Mouse (Mus musculus): ENCODE measurements at regions not wholly inside any gene's neighbourhood (a gene's known extent, or its start where the extent isn't known, plus 50 kb on each side); places are given as distances from the start of the nearest gene placed in this dataset.

DNA sequence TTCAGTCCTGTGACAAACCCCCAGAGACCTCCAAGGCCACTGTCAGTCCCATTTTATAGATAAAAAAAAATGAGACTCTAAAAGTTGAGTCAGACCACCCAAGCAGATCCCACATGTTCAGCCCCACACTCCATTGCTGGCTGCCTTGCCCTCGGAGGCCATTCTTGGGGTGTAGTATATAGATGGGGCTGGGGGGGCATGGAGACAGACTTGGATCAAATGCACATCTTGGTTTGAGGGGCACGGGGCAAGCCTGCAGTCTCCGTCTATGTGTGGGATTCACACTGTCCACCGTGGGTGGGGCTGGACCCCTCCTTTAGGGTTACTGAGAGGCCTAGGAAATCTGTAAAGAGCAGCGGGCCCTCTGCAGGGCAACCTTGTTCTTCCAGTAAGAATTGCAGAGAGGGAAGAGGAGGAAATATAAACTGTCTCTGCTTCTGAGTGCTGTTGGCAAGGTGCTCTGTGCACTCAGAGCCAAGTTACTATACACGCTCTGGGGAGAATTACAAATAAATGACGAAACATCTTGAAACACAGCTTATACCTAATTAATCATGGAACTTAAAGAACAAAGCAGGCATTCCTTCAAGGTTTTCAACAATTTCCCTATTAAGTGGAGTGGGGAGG lies 184.4 kb upstream of the Habp2 start:
- DNase-seq (ENCODE audit: low spot score in 2 of 2), result no peak

DNA sequence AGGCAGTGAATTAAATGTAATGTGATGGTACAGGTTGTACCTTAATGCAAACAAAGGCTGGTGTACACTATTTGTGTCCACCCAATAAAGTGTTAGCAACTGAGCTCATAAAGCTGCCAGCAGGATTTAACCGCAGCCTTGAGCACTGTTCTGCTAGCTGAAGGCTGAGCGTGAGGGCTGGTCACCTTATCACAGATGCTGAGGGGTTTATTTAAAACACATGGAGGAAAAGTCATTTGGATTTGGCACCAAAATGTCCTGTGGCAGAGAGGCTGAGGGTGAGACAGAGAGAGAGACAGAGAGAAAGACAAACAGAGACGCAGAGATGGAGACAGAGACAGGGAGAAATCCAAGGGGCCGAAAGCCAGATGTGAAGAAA lies 181.9 kb upstream of the Habp2 start:
- no peak for DNase-seq (ENCODE audit: low spot score in 2 of 2)

DNA sequence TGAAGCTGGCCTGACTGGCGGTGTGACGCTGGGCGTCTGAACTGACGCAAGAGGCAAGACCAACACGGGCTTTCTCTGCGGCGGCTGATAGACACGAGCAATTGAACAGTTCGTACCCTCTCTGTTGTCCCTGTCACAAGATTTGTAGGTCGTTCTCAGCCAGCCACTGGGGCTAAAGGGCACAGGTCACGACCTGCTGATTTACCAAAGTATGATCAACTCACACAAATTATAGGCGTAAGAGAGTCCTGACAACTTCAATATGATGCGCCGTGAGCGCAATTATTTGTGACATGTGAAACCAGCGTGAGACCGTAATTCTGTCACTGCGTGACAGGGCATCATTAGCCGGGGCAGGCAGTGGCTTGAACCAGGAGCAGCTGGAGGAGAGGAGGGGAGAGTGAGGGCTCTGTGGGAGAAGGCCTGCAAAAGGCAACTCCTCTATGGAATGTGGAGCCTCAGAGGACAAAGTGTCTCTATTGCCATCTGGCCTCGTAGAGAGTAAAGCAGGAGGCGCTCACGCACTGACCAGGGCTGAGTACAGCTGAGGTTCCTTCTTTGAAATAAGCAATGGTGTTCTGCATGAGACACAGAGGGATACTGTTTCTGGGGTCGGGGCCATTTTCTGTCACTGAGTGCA lies 181.4 kb upstream of the Habp2 start:
- DNase-seq (ENCODE audit: low spot score in 2 of 2), result no peak

DNA sequence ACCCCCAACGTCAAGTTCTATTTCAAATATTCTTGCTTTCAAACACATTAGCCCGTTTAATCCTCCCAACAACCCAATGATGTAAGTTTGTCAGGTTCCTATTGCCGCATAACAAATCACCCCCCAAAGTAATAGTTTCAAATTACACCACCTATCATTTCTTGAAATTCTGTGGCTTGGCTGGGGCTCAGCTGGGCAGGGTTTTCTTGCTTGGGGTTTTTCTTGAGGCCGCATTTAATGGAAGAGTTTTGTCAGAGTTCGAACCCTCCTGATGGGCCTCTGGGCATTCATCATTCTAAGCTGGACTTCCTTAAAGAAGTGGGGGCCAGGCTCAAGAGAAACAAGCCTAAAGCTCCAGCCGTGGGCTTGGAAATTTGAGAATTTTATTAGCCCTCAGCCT lies 178.1 kb upstream of the Habp2 start:
- no peak for DNase-seq (ENCODE audit: low spot score in 2 of 2)

DNA sequence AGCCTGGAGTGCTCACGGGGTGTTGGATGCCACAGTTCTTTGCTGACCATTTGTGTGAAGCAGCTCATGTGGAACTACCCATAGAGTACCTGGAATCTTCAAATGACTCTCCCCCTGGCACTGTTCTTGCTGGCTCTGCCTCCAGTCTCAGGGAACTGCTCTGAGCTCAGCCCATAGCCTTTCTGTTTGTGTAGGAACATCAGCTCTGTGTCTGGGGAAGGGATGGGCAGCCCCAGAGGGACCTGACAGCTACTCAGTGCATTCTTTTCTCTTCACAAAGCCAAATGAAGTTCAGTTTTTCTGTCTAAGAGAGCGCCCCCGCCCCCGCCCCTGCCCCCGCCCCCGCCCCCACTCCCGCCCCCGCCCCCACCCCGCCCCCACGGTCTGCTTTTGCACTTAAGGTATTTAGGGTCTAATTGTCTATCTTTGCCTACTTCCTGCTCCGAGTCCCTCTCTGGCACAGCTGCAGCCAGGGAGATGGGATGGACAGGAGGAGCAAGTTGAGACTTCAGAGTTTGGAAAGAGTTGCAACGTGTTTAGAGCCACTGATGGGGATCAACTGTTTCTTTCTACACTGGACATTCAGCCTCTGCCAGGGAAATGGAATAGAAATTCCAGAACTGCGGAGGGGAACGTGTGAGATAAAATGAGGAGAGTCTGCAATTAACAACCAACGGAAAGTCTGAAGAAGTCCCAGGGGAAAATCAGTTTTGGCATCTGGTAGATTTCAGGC lies 171.2 kb upstream of the Habp2 start:
- no peak for DNase-seq (ENCODE audit: low spot score in 2 of 2)

DNA sequence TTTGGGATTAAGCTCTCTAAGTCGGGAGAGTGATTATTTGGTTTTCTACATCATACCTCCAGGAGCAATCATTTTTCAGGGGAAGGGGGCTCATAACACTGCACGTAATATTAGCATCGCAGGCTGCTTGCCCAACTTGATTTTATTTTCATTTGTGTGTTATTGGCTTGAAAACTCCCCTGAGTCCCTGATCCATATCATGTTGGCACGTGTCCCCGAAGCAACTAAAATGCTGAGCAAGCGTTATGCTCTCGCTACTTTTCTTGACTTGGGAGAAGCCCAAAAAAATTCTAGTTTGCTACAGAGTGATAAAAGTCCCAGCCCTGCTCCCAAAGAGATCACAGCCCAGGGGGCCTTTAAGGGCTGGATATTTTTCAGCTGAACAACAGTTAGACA lies 170.7 kb upstream of the Habp2 start:
- DNase-seq (ENCODE audit: low spot score in 2 of 2), result no peak

DNA sequence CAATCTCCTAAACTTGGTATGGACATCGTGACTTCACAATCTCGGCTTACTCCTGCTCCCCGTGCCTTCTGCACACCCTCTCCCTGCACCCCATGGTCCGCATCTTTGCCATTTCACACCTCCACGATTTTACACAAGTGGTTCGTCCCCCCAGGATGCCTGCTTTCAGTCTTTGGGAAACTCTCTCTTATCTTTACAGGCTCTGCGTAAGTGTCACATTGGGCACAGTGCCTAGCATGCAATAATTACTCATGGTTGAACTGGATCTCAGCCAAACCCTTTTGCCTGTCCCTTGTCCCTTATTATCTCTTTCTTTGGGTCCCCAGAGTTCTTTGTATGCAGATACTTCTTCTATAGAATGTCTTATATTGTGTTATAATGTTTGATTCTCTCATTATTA lies 166.2 kb upstream of the Habp2 start:
- DNase-seq (ENCODE audit: low spot score in 2 of 2), result no peak

DNA sequence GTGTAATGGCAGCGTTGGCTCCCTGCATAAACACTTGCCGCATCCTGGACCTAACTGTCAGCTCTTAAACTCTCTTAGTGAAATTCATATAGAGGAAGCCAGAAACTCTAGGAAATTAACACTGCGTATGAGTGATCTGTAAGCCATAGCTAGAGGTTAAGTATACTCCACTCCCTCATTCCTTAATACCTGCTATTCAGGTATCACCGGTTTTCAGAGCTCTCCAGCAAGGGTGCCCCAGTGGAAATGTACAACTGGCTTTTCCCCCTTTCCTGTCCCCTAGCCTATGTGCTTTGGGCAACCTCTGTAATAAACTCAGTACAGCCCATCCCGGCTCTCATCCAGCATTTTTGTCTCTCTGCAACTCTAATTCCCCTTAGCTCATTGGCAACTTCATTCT lies 164.8 kb upstream of the Habp2 start:
- no peak for DNase-seq (ENCODE audit: low spot score in 2 of 2)

DNA sequence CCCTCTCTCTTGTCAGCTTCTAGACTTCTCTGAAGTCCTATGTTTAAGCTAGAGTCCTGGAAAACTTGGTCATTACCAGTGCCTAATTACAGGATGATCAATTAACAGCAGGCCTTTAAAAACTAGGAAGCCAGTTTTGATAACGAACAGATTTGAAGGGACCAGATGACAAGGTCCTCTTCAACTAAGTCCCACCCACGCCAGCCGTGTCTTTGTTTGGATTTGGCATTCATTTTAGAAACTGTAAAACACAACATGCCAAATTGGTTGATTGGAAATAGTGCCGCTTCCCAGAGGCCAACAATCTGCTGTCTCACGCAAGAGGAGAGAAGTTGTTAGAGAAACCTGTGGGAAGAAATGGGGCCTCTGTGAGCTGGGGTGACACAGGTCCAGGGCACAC lies 155.4 kb upstream of the Habp2 start:
- no peak for DNase-seq (ENCODE audit: low spot score in 2 of 2)

DNA sequence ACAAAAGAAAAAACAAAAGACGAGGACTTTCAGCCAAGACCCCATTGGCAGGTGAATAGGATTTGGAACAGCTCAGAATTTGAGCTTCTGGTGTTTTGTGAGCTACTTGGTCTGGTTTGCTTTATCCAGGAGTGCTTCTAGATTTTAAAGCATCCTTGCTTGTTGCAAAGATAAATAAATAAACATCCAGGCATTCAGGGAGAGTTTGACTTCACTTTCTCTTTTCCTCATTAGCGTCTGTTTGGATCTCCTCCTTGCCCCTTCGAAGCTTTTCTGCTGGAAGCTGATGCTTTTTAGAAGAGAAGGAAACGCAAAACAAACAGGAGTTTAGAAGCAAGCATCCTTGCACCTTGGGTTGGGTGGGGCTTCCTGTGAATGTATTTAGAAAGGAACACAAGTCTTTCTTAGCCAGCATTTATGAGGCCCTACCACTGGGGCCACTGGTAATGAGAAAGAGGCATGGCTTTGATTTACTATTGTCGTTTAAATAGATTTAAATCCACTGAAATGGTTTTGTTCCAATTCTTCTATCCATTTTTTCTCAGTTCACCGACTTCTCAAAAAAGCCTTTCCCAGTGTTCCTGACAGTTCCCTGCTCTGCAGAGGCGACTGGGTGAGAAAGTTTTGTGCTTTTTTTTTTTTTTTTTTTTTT lies 153.9 kb upstream of the Habp2 start:
- DNase-seq (ENCODE audit: low spot score in 2 of 2), result no peak

DNA sequence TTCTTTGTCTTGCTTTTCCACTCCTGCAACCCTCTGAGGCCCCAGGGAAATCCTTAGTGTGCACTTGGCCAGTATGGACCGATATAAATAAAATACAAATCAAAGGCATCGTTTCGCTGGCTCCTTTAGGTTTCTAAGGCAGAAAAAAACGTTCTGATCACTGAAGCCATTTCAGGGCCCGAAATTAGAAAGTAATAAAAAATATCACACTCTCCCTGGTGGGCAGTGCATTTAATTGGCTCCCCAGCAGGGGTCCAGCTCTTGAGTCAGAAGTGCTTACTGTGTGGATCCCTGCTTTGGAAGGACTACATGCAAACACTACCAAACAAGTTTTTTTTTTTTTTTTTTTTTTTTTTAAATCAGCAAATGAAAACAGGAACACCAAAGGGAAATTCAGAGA lies 153.4 kb upstream of the Habp2 start:
- DNase-seq (ENCODE audit: low spot score in 2 of 2), result no peak

DNA sequence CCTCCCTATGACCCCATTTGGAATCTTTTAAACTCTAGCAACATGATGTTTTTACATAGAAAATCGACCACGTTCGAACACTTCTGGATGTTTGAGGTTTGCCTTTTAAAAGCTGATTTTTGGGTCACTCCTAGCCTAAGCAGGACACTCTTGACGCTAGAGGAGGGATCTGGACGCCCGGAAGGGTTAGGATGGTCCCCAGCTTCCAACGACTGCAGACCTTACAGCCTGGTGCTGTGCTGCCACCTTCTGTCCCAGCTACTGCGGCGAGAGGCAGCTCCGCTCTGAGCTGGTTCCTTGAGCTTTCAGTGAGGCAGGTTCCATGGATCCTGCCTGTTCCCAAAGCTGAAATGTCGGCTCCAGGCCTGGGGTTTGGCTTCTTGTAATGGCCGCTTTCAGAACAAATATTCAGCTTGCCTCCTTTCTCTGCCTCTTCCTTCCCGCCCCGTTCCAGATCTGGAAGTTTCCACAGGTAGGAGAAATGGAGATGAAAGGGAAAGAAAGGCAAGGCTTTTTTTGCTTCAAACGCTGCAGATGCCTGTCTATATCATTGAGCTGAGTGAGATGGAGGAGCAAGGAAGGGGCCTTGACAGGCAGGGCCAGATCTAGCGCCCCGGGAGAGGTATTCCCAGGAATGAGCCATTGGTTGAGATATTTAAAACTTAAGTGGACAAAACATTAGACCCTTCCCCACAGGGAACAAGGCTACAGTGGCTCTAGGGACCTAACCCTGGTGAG lies 152.7 kb upstream of the Habp2 start:
- DNase-seq (ENCODE audit: low spot score in 2 of 2), result no peak

DNA sequence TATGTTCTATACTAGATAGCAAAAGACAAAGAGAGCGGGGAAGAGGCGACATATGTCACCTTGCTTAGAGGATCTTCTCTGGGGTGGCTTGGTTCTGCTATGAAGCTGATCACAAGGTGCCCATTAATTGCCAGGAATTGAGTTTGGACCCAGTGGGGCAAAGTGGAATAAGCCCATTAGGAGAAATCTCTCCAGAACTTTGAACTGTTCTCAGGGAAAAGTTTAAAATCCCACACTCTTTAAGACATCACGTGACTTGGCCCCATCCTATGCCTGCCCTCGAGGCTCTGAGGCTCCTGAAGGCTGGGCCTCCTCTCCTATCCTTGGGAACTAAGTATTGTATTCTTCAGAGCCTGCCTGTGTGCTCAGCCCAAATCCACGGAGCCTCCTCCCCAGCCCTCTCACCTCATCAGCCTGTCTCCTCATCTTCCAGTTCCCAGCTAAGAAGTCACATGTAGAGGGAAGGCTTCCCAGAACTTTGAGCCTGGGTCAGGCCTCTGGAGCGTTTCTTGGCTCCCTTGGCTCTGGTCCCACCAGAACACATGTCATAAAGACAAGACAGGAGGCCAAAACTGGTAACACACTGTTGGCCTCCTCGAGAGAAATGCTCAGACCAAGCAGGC lies 151.5 kb upstream of the Habp2 start:
- DNase-seq (ENCODE audit: low spot score in 2 of 2), result no peak

DNA sequence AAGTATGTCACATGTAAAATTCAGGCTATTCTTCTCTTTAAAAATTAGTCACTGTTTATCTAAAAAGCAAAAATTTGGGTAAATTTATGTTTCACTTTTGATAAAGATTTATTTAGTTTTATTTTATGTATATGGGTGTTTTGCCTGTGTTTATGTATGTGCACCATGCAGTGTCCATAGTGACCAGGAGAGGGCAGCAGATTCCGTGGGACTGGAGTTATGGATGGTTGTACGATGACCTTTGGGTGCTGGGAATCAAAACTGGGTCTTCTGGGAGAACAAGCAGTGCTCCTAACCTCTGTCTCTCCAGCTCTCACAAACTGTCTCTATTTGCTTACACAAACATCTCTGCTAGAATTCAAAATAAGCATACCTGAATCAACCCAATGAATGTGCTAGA lies 146.4 kb upstream of the Habp2 start:
- DNase-seq (ENCODE audit: low spot score in 2 of 2), result no peak

DNA sequence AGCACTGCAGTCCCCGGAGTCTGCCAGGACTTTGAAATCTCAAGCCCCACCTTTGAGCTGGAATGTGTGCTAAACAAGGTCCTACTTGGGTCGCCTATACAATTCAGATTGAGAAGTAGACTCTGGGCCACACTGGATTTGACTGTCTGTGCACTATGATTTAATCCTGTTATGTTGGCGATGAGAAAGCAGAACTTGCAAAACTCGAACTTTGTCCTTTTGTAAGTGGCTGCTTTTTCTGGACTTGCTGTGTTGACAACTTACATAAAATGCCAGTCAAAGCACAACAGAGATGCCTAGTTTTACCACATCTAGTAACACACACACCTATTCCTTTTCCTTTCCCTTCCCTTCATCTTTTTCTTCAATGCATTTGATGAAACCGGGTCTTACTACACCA lies 142.7 kb upstream of the Habp2 start:
- DNase-seq (ENCODE audit: low spot score in 2 of 2), result no peak

DNA sequence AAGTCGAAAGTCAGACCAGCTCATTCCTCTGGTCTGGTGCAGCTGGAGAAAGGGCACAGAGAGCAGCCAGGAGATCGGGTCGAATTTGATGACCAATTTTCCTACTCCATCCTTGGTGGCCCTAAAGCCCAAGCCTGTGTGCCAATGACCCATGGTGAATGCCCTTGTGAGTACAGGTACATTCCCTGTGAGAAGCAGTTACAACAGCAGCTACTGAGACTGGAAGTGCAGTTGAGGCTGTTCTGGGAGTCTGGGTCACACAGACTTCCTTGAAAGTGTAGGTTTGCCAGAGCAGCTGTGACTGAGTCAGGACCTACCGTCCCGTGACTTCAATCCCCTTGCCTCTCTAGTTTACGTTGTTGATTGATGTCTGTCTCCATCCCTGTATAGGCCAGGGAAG lies 129.8 kb upstream of the Habp2 start:
- DNase-seq (ENCODE audit: low spot score in 2 of 2), result no peak

DNA sequence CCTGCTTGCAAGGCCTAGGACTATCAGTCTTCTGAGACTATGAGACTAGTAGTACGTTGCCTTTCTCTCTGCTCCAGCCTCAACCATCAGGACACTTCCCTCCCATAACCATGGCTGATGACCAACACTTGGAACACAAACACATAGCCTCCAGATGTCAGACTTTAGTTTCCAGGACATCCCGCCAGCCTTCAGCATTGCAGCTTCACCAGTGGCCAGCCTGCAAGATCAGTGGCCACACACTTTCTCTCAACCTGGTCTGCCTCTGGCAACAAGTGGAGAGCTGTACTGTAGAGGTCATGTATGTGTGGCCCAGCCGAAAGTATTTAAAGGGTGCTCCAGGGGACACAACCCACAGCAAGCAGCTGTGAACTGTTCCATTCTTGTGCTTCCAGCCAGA lies 124.8 kb upstream of the Habp2 start:
- DNase-seq (ENCODE audit: low spot score in 2 of 2), result no peak

DNA sequence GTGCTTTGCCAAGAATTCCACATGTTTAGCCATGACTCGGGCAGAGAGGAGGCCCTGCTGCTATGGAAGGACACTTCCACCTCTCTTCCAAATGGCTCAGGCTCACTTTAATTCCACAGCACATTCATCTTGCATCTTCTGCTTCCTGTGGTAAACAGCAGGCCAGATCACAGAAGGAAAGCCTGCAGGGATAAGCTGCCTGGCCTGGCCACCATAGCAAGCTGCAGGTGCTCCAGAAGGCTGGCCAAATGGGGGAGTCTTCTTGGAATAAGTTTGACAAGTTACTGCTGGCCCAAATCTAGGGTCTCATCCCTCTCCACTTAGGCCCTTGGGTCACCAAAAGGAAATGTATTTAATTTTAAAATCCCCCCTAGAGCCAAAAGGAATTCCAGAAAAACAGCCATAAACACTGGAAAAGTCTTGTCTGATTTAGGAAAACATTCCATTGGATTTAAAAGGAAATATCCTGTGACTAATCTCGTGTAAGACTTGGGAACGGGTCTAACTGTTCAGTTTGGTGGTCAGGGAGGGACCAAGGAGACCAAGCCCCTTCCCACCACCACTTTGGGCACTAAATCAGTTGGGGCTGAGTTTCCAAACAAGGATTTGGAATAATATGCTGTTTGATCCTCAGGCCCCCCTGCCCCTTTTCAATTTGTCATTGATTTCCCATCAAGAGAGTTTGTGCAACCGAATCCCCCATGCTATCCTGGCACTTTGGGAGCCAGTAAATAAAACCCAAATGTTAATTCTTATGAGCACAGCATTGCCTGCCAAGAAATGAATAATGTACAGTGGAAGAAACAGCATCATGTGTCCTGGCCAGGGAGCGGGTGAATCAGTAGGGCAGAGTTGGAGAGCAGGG lies 117.6 kb upstream of the Habp2 start:
- DNase-seq (ENCODE audit: low spot score in 2 of 2), result no peak

DNA sequence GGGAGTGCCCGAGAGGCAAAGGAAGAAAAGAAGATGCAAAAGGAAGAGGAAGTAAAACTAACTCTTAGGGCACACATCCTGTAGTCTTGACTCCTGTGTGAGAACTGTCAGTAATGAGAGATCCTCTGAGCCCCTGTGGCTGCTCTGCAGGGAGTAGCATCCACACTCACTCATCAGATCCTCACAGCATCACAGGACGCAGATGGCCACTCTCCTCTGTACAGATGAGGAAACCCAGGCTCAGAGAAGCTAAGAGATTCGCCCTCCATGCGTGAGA lies 117.0 kb upstream of the Habp2 start:
- DNase-seq (ENCODE audit: low spot score in 2 of 2), result no peak

DNA sequence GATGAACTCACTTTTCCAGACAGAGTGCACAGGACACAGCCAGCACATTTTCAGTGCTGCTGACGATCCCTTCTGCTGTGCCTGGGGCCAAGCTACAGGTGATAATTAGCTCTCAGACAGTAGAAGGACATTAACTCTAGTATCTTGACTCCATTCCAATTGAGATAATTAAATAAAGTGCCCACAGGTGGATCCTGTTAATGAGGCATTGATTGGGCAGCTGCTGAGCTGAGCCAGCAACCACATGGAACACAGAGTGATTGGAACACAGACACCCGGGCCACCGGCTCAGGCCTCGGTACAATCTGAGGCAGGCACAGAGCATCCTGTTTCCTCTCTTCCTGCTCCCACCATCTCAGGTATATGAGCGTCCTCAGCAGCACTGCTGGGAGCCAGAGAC lies 114.5 kb upstream of the Habp2 start:
- DNase-seq (ENCODE audit: low spot score in 2 of 2), result no peak

DNA sequence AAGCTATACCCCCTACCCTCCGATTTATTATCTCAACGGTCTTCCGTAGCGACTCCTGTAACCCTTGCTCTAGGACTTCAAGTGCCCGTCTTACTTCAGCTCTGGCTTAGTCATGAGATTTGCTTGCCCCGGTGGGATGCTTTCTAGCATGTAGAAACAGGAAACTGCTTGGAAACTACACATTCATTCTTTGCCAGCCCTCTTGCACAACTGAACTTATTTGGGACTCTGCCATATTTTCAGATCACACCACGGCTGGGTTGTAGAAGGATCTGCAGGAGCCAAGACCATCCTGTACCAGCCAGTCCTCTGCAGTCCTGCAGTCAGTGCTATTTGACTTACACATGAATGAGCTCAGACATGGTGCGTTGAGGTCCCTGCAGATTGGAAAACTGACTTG lies 110.9 kb upstream of the Habp2 start:
- no peak for DNase-seq (ENCODE audit: low spot score in 2 of 2)

Measured in spleen, postnatal 14 days (tissue).